Mouse (Mus musculus): ENCODE measurements at regions not wholly inside any gene's neighbourhood (a gene's known extent, or its start where the extent isn't known, plus 50 kb on each side); places are given as distances from the start of the nearest gene placed in this dataset.

GRCm38 (mm10) chr2:148107607-148108115 is 60.9 kb upstream of the Foxa2 start:
- no peak for DNase-seq (ENCODE audit: low read depth, low spot score)

- DNase-seq (ENCODE audit: low read depth, low spot score) = no peak
Measured at GRCm38 (mm10) chr2:148110149-148110548, 63.4 kb upstream of the Foxa2 start.

GRCm38 (mm10) chr2:148111889-148112288 is 65.1 kb upstream of the Foxa2 start:
- no peak for DNase-seq (ENCODE audit: low read depth, low spot score)

- DNase-seq (ENCODE audit: low read depth, low spot score) = no peak
Measured at GRCm38 (mm10) chr2:148113184-148113583, 66.4 kb upstream of the Foxa2 start.

- no peak for DNase-seq (ENCODE audit: low read depth, low spot score)
Measured at GRCm38 (mm10) chr2:148114600-148114999, 67.8 kb upstream of the Foxa2 start.

- DNase-seq (ENCODE audit: low read depth, low spot score) = no peak
Measured at GRCm38 (mm10) chr2:148116033-148116790, 69.4 kb upstream of the Foxa2 start.

GRCm38 (mm10) chr2:148117420-148117819 is 70.7 kb upstream of the Foxa2 start:
- no peak for DNase-seq (ENCODE audit: low read depth, low spot score)

- peak; percentile 21 for DNase-seq (ENCODE audit: low read depth, low spot score)
Measured at GRCm38 (mm10) chr2:148121885-148122876, 75.4 kb upstream of the Foxa2 start.

- no peak for DNase-seq (ENCODE audit: low read depth, low spot score)
Measured at GRCm38 (mm10) chr2:148123780-148124179, 77.0 kb upstream of the Foxa2 start.

GRCm38 (mm10) chr2:148133811-148134210 is 87.0 kb upstream of the Foxa2 start:
- no peak for DNase-seq (ENCODE audit: low read depth, low spot score)

GRCm38 (mm10) chr2:148141936-148142335 is 95.2 kb upstream of the Foxa2 start:
- DNase-seq (ENCODE audit: low read depth, low spot score) = no peak

- DNase-seq (ENCODE audit: low read depth, low spot score) = no peak
Measured at GRCm38 (mm10) chr2:148144816-148145215, 98.0 kb upstream of the Foxa2 start.

GRCm38 (mm10) chr2:148148272-148148671 is 101.5 kb upstream of the Foxa2 start:
- DNase-seq (ENCODE audit: low read depth, low spot score) = no peak

GRCm38 (mm10) chr2:148149426-148149825 is 102.7 kb upstream of the Foxa2 start:
- no peak for DNase-seq (ENCODE audit: low read depth, low spot score)

- no peak for DNase-seq (ENCODE audit: low read depth, low spot score)
Measured at GRCm38 (mm10) chr2:148153513-148154271, 106.9 kb upstream of the Foxa2 start.

GRCm38 (mm10) chr2:148156122-148156521 is 109.4 kb upstream of the Foxa2 start:
- DNase-seq (ENCODE audit: low read depth, low spot score) = no peak

- DNase-seq (ENCODE audit: low read depth, low spot score) = no peak
Measured at GRCm38 (mm10) chr2:148159028-148159600, 112.3 kb upstream of the Foxa2 start.

- DNase-seq (ENCODE audit: low read depth, low spot score) = no peak
Measured at GRCm38 (mm10) chr2:148160997-148161396, 114.2 kb upstream of the Foxa2 start.

- DNase-seq (ENCODE audit: low read depth, low spot score) = peak; percentile 29
Measured at GRCm38 (mm10) chr2:148161966-148162365, 115.2 kb upstream of the Foxa2 start.

- DNase-seq (ENCODE audit: low read depth, low spot score) = no peak
Measured at GRCm38 (mm10) chr2:148162562-148162961, 115.8 kb upstream of the Foxa2 start.

- no peak for DNase-seq (ENCODE audit: low read depth, low spot score)
Measured at GRCm38 (mm10) chr2:148171113-148171512, 124.3 kb upstream of the Foxa2 start.
